Mouse (Mus musculus): Measurements from ENCODE around the gene Cox8c. TPM values are rescaled to one million over a fixed set of nuclear protein-coding genes. Genes with fewer than 3 reads are reported as not detected.

Cox8c gene
- polyA plus RNA-seq, 1 experiment from 2014 or later: not detected

Other genes starting within 250 kb of the Cox8c start
- 18.6 and 19.9 TPM in 2 replicates for gene Itpk1, start 194.4 kb upstream of the Cox8c start, polyA plus RNA-seq (2015; fragmentation: Nextera tagmentation; extraction: Ambion mirVana)
- gene Moap1, start 155.7 kb upstream of the Cox8c start, polyA plus RNA-seq (2015; fragmentation: Nextera tagmentation; extraction: Ambion mirVana): 15.3 and 16.1 TPM in 2 replicates
- 18.6 and 20.5 TPM in 2 replicates for gene Tmem251, start 155.6 kb upstream of the Cox8c start, polyA plus RNA-seq (2015; fragmentation: Nextera tagmentation; extraction: Ambion mirVana)
- not detected in 2 replicates for gene Gm28051, start 141.6 kb upstream of the Cox8c start, polyA plus RNA-seq (2015; fragmentation: Nextera tagmentation; extraction: Ambion mirVana)
- gene Gon7, start 141.5 kb upstream of the Cox8c start, polyA plus RNA-seq (2015; fragmentation: Nextera tagmentation; extraction: Ambion mirVana): 28.4 and 31.8 TPM in 2 replicates
- gene Ubr7, start 141.3 kb upstream of the Cox8c start, polyA plus RNA-seq (2015; fragmentation: Nextera tagmentation; extraction: Ambion mirVana): 35.4 and 39.9 TPM in 2 replicates
- gene Gm20604, start 140.6 kb upstream of the Cox8c start, polyA plus RNA-seq (2015; fragmentation: Nextera tagmentation; extraction: Ambion mirVana): 19.0 and 19.3 TPM in 2 replicates
- 11.0 and 12.9 TPM in 2 replicates for gene Btbd7, start 20.8 kb upstream of the Cox8c start, polyA plus RNA-seq (2015; fragmentation: Nextera tagmentation; extraction: Ambion mirVana)
- gene Unc79, start 49.5 kb downstream of the Cox8c start, polyA plus RNA-seq (2015; fragmentation: Nextera tagmentation; extraction: Ambion mirVana): 1.1 and 1.7 TPM in 2 replicates

Data from thymus, postnatal 0 days (tissue).